Mouse (Mus musculus): ENCODE measurements around the gene Tcp11.

GRCm38 (mm10) chr17:28081385-28081784 is 946 bp upstream of the Tcp11 start:
- TF ChIP-seq CTCF (IDR thresholded peaks at IDR 0.05; ENCODE audit: borderline replicate concordance, control insufficient read depth, extremely low read depth, insufficient read depth, low read length, poor library complexity) (peak; percentile 47; the same call in 1 of the 2 replicates), POLR2A (IDR thresholded peaks at IDR 0.05; ENCODE audit: control insufficient read depth, extremely low read depth, insufficient read depth, low read length, poor library complexity) (no peak)
